Mouse (Mus musculus) retina, adult 2 months (tissue): ENCODE results near the gene Slc6a16.

Experiments used
- DNase-seq: peaks from one replicate; pipeline ENCODE4 v3.0.0-alpha.2; 2012; ENCODE audit warnings: low read depth, low spot score

Slc6a16 gene

DNA sequence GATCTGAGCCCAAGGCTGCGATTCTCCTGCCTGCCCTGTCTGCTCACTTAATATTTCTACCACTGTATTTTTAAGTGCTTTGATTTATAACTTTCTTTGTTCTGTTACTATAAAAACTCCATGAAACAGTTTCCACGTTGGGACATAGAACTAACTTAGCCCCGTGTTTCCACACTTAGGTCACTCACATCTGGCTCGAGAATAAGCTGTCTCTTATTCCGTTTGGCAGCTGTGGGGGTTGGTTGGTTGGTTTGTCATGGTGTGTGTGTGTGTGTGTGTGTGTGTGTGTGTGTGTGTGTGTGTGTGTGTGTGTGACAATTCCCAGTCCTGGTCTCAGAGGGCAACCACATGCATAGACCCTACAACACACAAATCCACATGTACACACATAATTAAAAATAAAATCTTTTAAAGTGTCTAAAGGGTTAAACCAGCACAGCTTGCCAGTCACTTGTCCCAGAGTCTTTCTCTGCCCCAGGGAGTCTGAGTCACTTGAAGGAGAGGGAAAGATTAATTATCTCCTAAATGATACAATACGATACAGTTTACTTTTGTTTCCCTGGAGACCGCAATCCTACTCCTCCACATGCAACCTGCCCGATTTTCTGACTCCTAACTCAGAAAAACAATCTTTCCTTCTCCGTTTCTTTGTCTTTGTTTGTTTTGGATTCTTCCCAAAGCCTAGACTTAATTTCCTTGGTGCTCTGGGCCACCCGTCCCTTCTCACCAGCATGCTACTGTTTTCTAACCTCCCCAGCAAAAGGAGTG lies 72.0 kb downstream of the Slc6a16 start:
- DNase-seq = no peak

DNA sequence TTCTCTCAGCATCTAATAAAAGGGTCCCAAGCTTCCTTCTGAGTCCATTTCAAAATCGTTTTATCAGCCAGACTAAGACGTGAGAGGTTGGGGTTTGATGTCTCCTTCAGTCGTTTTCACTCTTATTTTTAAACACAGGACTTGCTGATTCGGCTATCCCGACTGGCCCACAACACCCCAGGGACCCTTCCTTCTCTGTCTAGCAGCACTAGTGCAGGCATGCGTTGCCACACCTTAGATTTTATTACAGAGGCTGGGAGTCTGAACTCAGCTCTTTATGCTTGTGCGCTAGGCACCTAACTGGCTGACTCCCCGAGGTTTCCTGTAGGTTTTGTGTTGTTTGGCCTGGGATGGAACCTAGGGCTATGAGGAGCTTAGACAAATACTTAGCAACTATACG lies 72.6 kb downstream of the Slc6a16 start:
- no peak for DNase-seq

GRCm38 (mm10) chr7:45315182-45315701 lies 74.4 kb downstream of the Slc6a16 start:
- no peak for DNase-seq

DNA sequence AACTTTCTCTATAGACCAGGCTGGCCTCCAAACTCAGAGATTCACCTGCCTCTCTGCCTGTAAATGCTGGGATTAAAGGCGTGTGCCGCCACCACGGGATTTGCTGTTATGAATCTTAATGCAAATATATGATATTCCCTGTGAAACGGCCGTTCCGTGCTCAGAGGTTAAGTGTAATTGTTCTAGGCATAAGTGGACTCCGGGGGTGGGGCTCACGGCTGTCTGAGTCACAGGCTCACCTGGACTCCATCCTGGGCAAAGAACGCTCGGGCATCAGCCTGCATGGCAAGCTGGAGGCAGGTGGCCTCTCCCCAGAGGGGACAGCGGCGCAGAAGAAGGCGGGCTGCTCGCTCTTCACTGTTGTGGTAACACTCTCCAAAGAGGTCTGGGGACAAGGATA lies 75.7 kb downstream of the Slc6a16 start:
- DNase-seq = no peak

DNA sequence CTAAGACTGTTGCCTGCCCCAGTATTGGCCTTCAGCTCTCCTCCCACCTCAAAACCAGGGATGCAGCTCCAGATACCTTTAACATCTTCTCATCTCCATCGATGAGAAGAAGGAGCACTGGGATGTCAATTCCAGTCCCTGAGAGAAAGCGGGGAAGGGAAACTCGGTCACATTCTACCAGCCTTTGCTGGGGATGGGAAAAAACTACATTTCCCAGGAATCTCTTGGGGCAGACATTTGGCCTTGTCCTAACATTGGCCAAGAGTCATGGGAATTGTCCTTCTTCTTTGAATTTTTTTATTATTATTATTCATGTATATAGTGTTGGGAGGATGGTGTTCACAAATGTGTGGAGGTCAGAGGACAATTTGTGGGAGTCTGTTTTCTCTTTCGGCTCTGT lies 81.4 kb downstream of the Slc6a16 start:
- DNase-seq = no peak
